In genomic region chr14:117951686-117952085, GRCm38 (mm10) we compare ENCODE assay signal across 10 mouse cellular contexts.
DNase-seq lines count a peak whose midpoint lies in the region; ATAC-seq and TF ChIP-seq lines count a peak whose summit lies in the region.
"Had no signal": no experiment of that assay in that cellular context is flagged by ENCODE, and none has a peak within 500 bp of the region (broad histone marks: within the 10 kb centered on the region; RNA-seq: fewer than 3 reads in every experiment).

No protein-coding gene starts in this region.

- 24% methylated on average over 5 of the region's 5 CpGs for WGBS in cerebellum, adult 2 months
- WGBS in kidney, embryonic 16.5 days, result 62% methylated on average over 5 of the region's 5 CpGs
- 51% methylated on average over 5 of the region's 5 CpGs for WGBS in hindbrain, postnatal 0 days

- H3K4me3 ChIP-seq in cerebellum, adult 2 months (replicated peaks; ENCODE audit: insufficient read depth, low read depth, low read length), result no peak overlapping the region
- no peak overlapping the region for H3K4me3 ChIP-seq in kidney, embryonic 16.5 days (ENCODE audit: low read length)
- no peak overlapping the region for H3K4me3 ChIP-seq in hindbrain, postnatal 0 days (ENCODE audit: low read length)
- H3K4me3 ChIP-seq: embryonic facial prominence, embryonic 13.5 days had no signal

- peaks cover 3% of the 10 kb centered on the region; the same call in 1 of the 2 replicates for H3K4me1 ChIP-seq in cerebellum, adult 2 months (ENCODE audit: control insufficient read depth, insufficient read depth, low read length)
- H3K4me1 ChIP-seq in kidney, embryonic 16.5 days (ENCODE audit: insufficient read depth, low read length), result no peaks in the 10 kb centered on the region
- peaks cover 4% of the 10 kb centered on the region; the same call in 1 of the 2 replicates for H3K4me1 ChIP-seq in hindbrain, postnatal 0 days (ENCODE audit: insufficient read depth, low read length)

- no peak overlapping the region for H3K4me2 ChIP-seq in kidney, embryonic 16.5 days (replicated peaks; ENCODE audit: low read depth, low read length)
- H3K4me2 ChIP-seq in hindbrain, postnatal 0 days (ENCODE audit: low read depth, low read length), result peak overlapping the region; percentile 1
- H3K4me2 ChIP-seq: embryonic facial prominence, embryonic 13.5 days had no signal

- no peak for DNase-seq in cerebellum, adult 2 months
- DNase-seq in kidney, postnatal 36 days, result no peak
- DNase-seq in ZHBTc4 (ENCODE audit: low read depth, low spot score), result peak; percentile 53
- peak; percentile 66 for DNase-seq in hindbrain, postnatal 0 days (ENCODE audit: low spot score)
- no peak for DNase-seq in gastrocnemius, postnatal 36 days
- no peak for DNase-seq in adrenal gland, postnatal 36 days

- no peak for ATAC-seq in cerebellum, adult (ENCODE audit: insufficient number of reproducible peaks, low FRiP score, low TSS enrichment)
- ATAC-seq in kidney, embryonic 16.5 days (ENCODE audit: low FRiP score, low TSS enrichment), result peak; percentile 31; the same call in 1 of the 2 replicates
- ATAC-seq in hindbrain, postnatal 0 days, result peak; percentile 65

- TF ChIP-seq POLR2A in cerebellum, adult 2 months (IDR thresholded peaks at IDR 0.05; ENCODE audit: borderline replicate concordance, insufficient read depth, low read length), result no peak

- peak; percentile 10; the same call in 1 of the 2 replicates for TF ChIP-seq CTCF in cerebellum, adult 2 months (IDR thresholded peaks at IDR 0.05; ENCODE audit: borderline replicate concordance, insufficient read depth, low read depth, low read length)
- peak; percentile 61 for TF ChIP-seq CTCF in hindbrain, postnatal 0 days (IDR thresholded peaks at IDR 0.05; ENCODE audit: low read depth)

- intact Hi-C loops in gastrocnemius, postnatal 36 days (cut with DNase I), result no loop called here

- no peak overlapping the region for H3K27ac ChIP-seq in cerebellum, adult 2 months (ENCODE audit: insufficient read depth, low read length)
- H3K27ac ChIP-seq in kidney, embryonic 16.5 days (ENCODE audit: low read length), result no peak overlapping the region
- no peak overlapping the region for H3K27ac ChIP-seq in hindbrain, postnatal 0 days
- H3K27ac ChIP-seq: embryonic facial prominence, embryonic 13.5 days; liver, embryonic 14.5 days had no signal

- H3K9ac ChIP-seq in kidney, embryonic 16.5 days (replicated peaks; ENCODE audit: low read length), result no peak overlapping the region
- no peak overlapping the region for H3K9ac ChIP-seq in hindbrain, postnatal 0 days (replicated peaks; ENCODE audit: low read length)
- H3K9ac ChIP-seq: embryonic facial prominence, embryonic 13.5 days; liver, embryonic 14.5 days had no signal

- H3K27me3 ChIP-seq in cerebellum, adult 2 months (ENCODE audit: control insufficient read depth, insufficient read depth, low read length), result no peaks in the 10 kb centered on the region
- no peaks in the 10 kb centered on the region for H3K27me3 ChIP-seq in kidney, embryonic 16.5 days (ENCODE audit: insufficient read depth, low read length)
- no peaks in the 10 kb centered on the region for H3K27me3 ChIP-seq in hindbrain, postnatal 0 days (ENCODE audit: insufficient read depth, low read length)
- H3K27me3 ChIP-seq: embryonic facial prominence, embryonic 13.5 days had no signal

- no peaks in the 10 kb centered on the region; the same call in none of the 2 replicates for H3K9me3 ChIP-seq in kidney, embryonic 16.5 days (ENCODE audit: low read length)
- no peaks in the 10 kb centered on the region for H3K9me3 ChIP-seq in hindbrain, postnatal 0 days (ENCODE audit: low read length)
- H3K9me3 ChIP-seq: embryonic facial prominence, embryonic 13.5 days had no signal

- no peaks in the 10 kb centered on the region for H3K36me3 ChIP-seq in kidney, embryonic 16.5 days (ENCODE audit: insufficient read depth, low read length)
- H3K36me3 ChIP-seq in hindbrain, postnatal 0 days (ENCODE audit: insufficient read depth, low read length), result no peaks in the 10 kb centered on the region
- H3K36me3 ChIP-seq: embryonic facial prominence, embryonic 13.5 days had no signal

Comparison
In these comparisons a context has a peak if more than half of its experiments do, and no peak if none do; other contexts are left out.
1. DNase-seq: peak in ZHBTc4 (single experiment) and hindbrain, postnatal 0 days (single experiment); none in cerebellum, adult 2 months (0 of 2), kidney, postnatal 36 days (0 of 2), gastrocnemius, postnatal 36 days (0 of 2) and adrenal gland, postnatal 36 days (0 of 2).